ENCODE assay signal across 8 mouse cellular contexts in genomic region chr13:97523523-97524412, GRCm38 (mm10).
DNase-seq lines count a peak whose midpoint lies in the region; ATAC-seq and TF ChIP-seq lines count a peak whose summit lies in the region.

No protein-coding gene starts in this region.

- no peak overlapping the region for H3K4me2 ChIP-seq in intestine, embryonic 14.5 days (ENCODE audit: low read length)
- H3K4me2 ChIP-seq in intestine, embryonic 15.5 days (replicated peaks): no peak overlapping the region
- peak overlapping the region; percentile 25 for H3K4me2 ChIP-seq in kidney, postnatal 0 days (ENCODE audit: low read length)

- no peak for ATAC-seq in intestine, embryonic 14.5 days (replicated peaks; ENCODE audit: low FRiP score, low TSS enrichment, low read depth)
- no peak; the same call in 1 of the 2 replicates for ATAC-seq in intestine, embryonic 15.5 days
- ATAC-seq in kidney, postnatal 0 days (replicated peaks; ENCODE audit: low FRiP score, low read depth): no peak
- ATAC-seq in erythroblast, adult 5-6 weeks (replicated peaks; ENCODE audit: low FRiP score, poor library complexity, severe bottlenecking): no peak

- TF ChIP-seq CTCF in kidney, postnatal 0 days (IDR thresholded peaks at IDR 0.05; ENCODE audit: low read depth): no peak
- no peak for TF ChIP-seq CTCF in cerebellum, adult 2 months (IDR thresholded peaks at IDR 0.05; ENCODE audit: borderline replicate concordance, insufficient read depth, low read depth, low read length)

- H3K27ac ChIP-seq in intestine, embryonic 14.5 days (ENCODE audit: low read depth): peak overlapping the region; percentile 57; the same call in 1 of the 2 replicates
- H3K27ac ChIP-seq in intestine, embryonic 15.5 days: no peak overlapping the region
- H3K27ac ChIP-seq in heart, embryonic 10.5 days: peak overlapping the region; percentile 37
- H3K27ac ChIP-seq in kidney, postnatal 0 days: peak overlapping the region; percentile 47
- H3K27ac ChIP-seq in cerebellum, adult 2 months (ENCODE audit: insufficient read depth, low read length): no peak overlapping the region

- DNase-seq in intestine, embryonic 14.5 days (ENCODE audit: low spot score): no peak
- DNase-seq in heart, embryonic 10.5 days (ENCODE audit: low spot score): peak; percentile 80
- peak; percentile 63 for DNase-seq in kidney, postnatal 0 days (ENCODE audit: low spot score)
- peak; percentile 67 for DNase-seq in retina, postnatal 1 day
- no peak for DNase-seq in liver
- DNase-seq in cerebellum, adult 2 months: no peak

- no peaks in the 10 kb centered on the region for H3K9me3 ChIP-seq in intestine, embryonic 14.5 days (ENCODE audit: control insufficient read depth, low read length)
- no peaks in the 10 kb centered on the region for H3K9me3 ChIP-seq in intestine, embryonic 15.5 days
- no peaks in the 10 kb centered on the region for H3K9me3 ChIP-seq in heart, embryonic 10.5 days
- H3K9me3 ChIP-seq in kidney, postnatal 0 days (replicated peaks; ENCODE audit: low read length): no peaks in the 10 kb centered on the region

- no peaks in the 10 kb centered on the region for H3K36me3 ChIP-seq in intestine, embryonic 14.5 days (ENCODE audit: control insufficient read depth, insufficient read depth, low read length)
- H3K36me3 ChIP-seq in intestine, embryonic 15.5 days: no peaks in the 10 kb centered on the region
- H3K36me3 ChIP-seq in heart, embryonic 10.5 days: no peaks in the 10 kb centered on the region
- H3K36me3 ChIP-seq in kidney, postnatal 0 days (ENCODE audit: insufficient read depth, low read length): no peaks in the 10 kb centered on the region

- H3K9ac ChIP-seq in intestine, embryonic 14.5 days (ENCODE audit: low read length): no peak overlapping the region
- H3K9ac ChIP-seq in intestine, embryonic 15.5 days: no peak overlapping the region
- no peak overlapping the region for H3K9ac ChIP-seq in kidney, postnatal 0 days (ENCODE audit: low read depth, low read length)

- H3K4me3 ChIP-seq in intestine, embryonic 14.5 days (ENCODE audit: low read depth, low read length): no peak overlapping the region
- H3K4me3 ChIP-seq in intestine, embryonic 15.5 days (replicated peaks): no peak overlapping the region
- no peak overlapping the region for H3K4me3 ChIP-seq in heart, embryonic 10.5 days
- H3K4me3 ChIP-seq in kidney, postnatal 0 days (replicated peaks; ENCODE audit: low read depth, low read length): no peak overlapping the region
- H3K4me3 ChIP-seq in cerebellum, adult 2 months (replicated peaks; ENCODE audit: insufficient read depth, low read depth, low read length): no peak overlapping the region

- no peak for TF ChIP-seq POLR2A in cerebellum, adult 2 months (IDR thresholded peaks at IDR 0.05; ENCODE audit: borderline replicate concordance, insufficient read depth, low read length)

- H3K4me1 ChIP-seq in intestine, embryonic 14.5 days (replicated peaks; ENCODE audit: control insufficient read depth, insufficient read depth, low read length): peaks cover 14% of the 10 kb centered on the region; the same call in 1 of the 2 replicates
- peaks cover 18% of the 10 kb centered on the region for H3K4me1 ChIP-seq in intestine, embryonic 15.5 days (replicated peaks)
- H3K4me1 ChIP-seq in heart, embryonic 10.5 days: peaks cover 26% of the 10 kb centered on the region
- no peaks in the 10 kb centered on the region; the same call in 1 of the 2 replicates for H3K4me1 ChIP-seq in kidney, postnatal 0 days (replicated peaks; ENCODE audit: insufficient read depth, low read length)
- H3K4me1 ChIP-seq in cerebellum, adult 2 months (ENCODE audit: control insufficient read depth, insufficient read depth, low read length): no peaks in the 10 kb centered on the region; the same call in 1 of the 2 replicates

- WGBS in intestine, embryonic 14.5 days: 37% methylated on average over 19 of the region's 19 CpGs
- 36% methylated on average over 19 of the region's 19 CpGs for WGBS in intestine, embryonic 15.5 days
- WGBS in heart, embryonic 10.5 days: 48% methylated on average over 19 of the region's 19 CpGs
- 24% methylated on average over 19 of the region's 19 CpGs for WGBS in kidney, postnatal 0 days
- WGBS in cerebellum, adult 2 months: 48% methylated on average over 19 of the region's 19 CpGs

- H3K27me3 ChIP-seq in intestine, embryonic 14.5 days (replicated peaks; ENCODE audit: control insufficient read depth, insufficient read depth, low read length): no peaks in the 10 kb centered on the region
- H3K27me3 ChIP-seq in intestine, embryonic 15.5 days (replicated peaks): no peaks in the 10 kb centered on the region
- no peaks in the 10 kb centered on the region for H3K27me3 ChIP-seq in heart, embryonic 10.5 days (ENCODE audit: insufficient read depth, poor library complexity, severe bottlenecking)
- H3K27me3 ChIP-seq in kidney, postnatal 0 days (ENCODE audit: insufficient read depth, low read length): no peaks in the 10 kb centered on the region
- H3K27me3 ChIP-seq in cerebellum, adult 2 months (ENCODE audit: control insufficient read depth, insufficient read depth, low read length): peaks cover 1% of the 10 kb centered on the region; the same call in 1 of the 2 replicates

Comparison
In these comparisons a context has a peak if more than half of its experiments do, and no peak if none do; other contexts are left out.
1. H3K27ac ChIP-seq: peak in intestine, embryonic 14.5 days (single experiment), heart, embryonic 10.5 days (single experiment) and kidney, postnatal 0 days (single experiment); none in intestine, embryonic 15.5 days (single experiment) and cerebellum, adult 2 months (single experiment).
2. DNase-seq: peak in heart, embryonic 10.5 days (single experiment), kidney, postnatal 0 days (single experiment) and retina, postnatal 1 day (single experiment); none in intestine, embryonic 14.5 days (single experiment), liver (single experiment) and cerebellum, adult 2 months (0 of 2).